Mouse (Mus musculus): ENCODE measurements around the gene Tmem143. TPM values are rescaled to one million over a fixed set of nuclear protein-coding genes. Genes with fewer than 3 reads are reported as not detected.

Gene Tmem143
- polyA plus RNA-seq, 1 experiment from 2014 or later, result 3.9 TPM

GRCm38 (mm10) chr7:45880531-45880930 is 16.2 kb upstream of the Tmem143 start:
- H3K27ac ChIP-seq (ENCODE audit: low read length), result no peak overlapping the region
- H3K4me2 ChIP-seq (replicated peaks; ENCODE audit: low read depth, low read length), result no peak overlapping the region
- no peaks in the 10 kb centered on the region for H3K9me3 ChIP-seq (ENCODE audit: low read length)
- 94% methylated on average over 4 of the region's 4 CpGs for WGBS
- no peaks in the 10 kb centered on the region for H3K4me1 ChIP-seq (ENCODE audit: insufficient read depth, low read depth, low read length)
- TF ChIP-seq EP300 (IDR thresholded peaks at IDR 0.05) (no peak), CTCF (IDR thresholded peaks at IDR 0.05) (no peak)
- H3K4me3 ChIP-seq (ENCODE audit: low read depth, low read length), result no peak overlapping the region
- peaks cover 68% of the 10 kb centered on the region for H3K36me3 ChIP-seq (ENCODE audit: insufficient read depth, low read length)
- H3K27me3 ChIP-seq (replicated peaks; ENCODE audit: insufficient read depth, low read length), result no peaks in the 10 kb centered on the region
- no peak for DNase-seq (ENCODE audit: low spot score)
- ATAC-seq, result no peak
- no peak overlapping the region for H3K9ac ChIP-seq (replicated peaks; ENCODE audit: low read depth)

DNA sequence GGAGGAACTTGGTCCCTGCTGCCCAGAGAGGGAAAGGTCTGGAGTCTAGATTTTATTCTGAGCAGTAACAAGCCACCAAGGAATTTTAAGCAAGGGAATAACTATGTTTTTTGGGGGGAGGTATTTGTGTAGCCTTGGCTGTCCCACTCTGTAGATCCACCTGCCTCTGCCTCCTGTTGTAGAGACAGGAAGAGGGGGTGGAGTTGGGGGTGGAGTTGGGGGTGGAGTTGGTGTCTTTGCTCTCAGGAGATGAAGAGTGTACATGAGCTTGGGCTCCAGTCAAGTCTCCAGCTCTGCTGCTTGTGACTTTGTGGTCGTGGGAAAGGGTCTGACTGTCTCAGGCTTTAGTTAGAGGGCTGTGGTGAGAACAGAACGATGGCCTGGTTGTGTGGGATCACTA is 15.7 kb upstream of the Tmem143 start:
- ATAC-seq (no peak), DNase-seq (ENCODE audit: low spot score) (no peak)
- 94% methylated on average over 2 of the region's 2 CpGs for whole genome bisulfite sequencing
- H3K4me1 ChIP-seq (ENCODE audit: insufficient read depth, low read depth, low read length), result no peaks in the 10 kb centered on the region
- no peak overlapping the region for H3K27ac ChIP-seq (ENCODE audit: low read length)
- H3K4me2 ChIP-seq (replicated peaks; ENCODE audit: low read depth, low read length), result no peak overlapping the region
- H3K9ac ChIP-seq (replicated peaks; ENCODE audit: low read depth), result no peak overlapping the region
- peaks cover 64% of the 10 kb centered on the region for H3K36me3 ChIP-seq (ENCODE audit: insufficient read depth, low read length)
- H3K9me3 ChIP-seq (ENCODE audit: low read length), result no peaks in the 10 kb centered on the region
- no peak overlapping the region for H3K4me3 ChIP-seq (ENCODE audit: low read depth, low read length)
- H3K27me3 ChIP-seq (replicated peaks; ENCODE audit: insufficient read depth, low read length), result no peaks in the 10 kb centered on the region
- TF ChIP-seq CTCF (IDR thresholded peaks at IDR 0.05) (no peak), EP300 (IDR thresholded peaks at IDR 0.05) (no peak)

- no peaks in the 10 kb centered on the region for H3K4me1 ChIP-seq (ENCODE audit: insufficient read depth, low read depth, low read length)
- H3K27me3 ChIP-seq (replicated peaks; ENCODE audit: insufficient read depth, low read length), result no peaks in the 10 kb centered on the region
- no peak overlapping the region for H3K4me3 ChIP-seq (ENCODE audit: low read depth, low read length)
- no peak for DNase-seq (ENCODE audit: low spot score)
- H3K36me3 ChIP-seq (ENCODE audit: insufficient read depth, low read length), result peaks cover 26% of the 10 kb centered on the region
- WGBS, result 33% methylated on average over 2 of the region's 3 CpGs
- no peak overlapping the region for H3K27ac ChIP-seq (ENCODE audit: low read length)
- no peak for ATAC-seq
- no peak overlapping the region for H3K4me2 ChIP-seq (replicated peaks; ENCODE audit: low read depth, low read length)
- TF ChIP-seq CTCF (IDR thresholded peaks at IDR 0.05) (no peak), EP300 (IDR thresholded peaks at IDR 0.05) (no peak)
- no peaks in the 10 kb centered on the region for H3K9me3 ChIP-seq (ENCODE audit: low read length)
- no peak overlapping the region for H3K9ac ChIP-seq (replicated peaks; ENCODE audit: low read depth)
Observed at GRCm38 (mm10) chr7:45887246-45887645, 9.5 kb upstream of the Tmem143 start.

- WGBS, result 85% methylated on average over 2 of the region's 2 CpGs
- no peak overlapping the region for H3K4me2 ChIP-seq (replicated peaks; ENCODE audit: low read depth, low read length)
- H3K4me3 ChIP-seq (ENCODE audit: low read depth, low read length), result no peak overlapping the region
- TF ChIP-seq EP300 (IDR thresholded peaks at IDR 0.05), result no peak
- TF ChIP-seq CTCF (IDR thresholded peaks at IDR 0.05), result no peak
- peaks cover 4% of the 10 kb centered on the region; the same call in 1 of the 2 replicates for H3K4me1 ChIP-seq (ENCODE audit: insufficient read depth, low read depth, low read length)
- no peak overlapping the region for H3K9ac ChIP-seq (replicated peaks; ENCODE audit: low read depth)
- H3K27ac ChIP-seq (ENCODE audit: low read length), result no peak overlapping the region
- H3K27me3 ChIP-seq (replicated peaks; ENCODE audit: insufficient read depth, low read length), result no peaks in the 10 kb centered on the region
- H3K9me3 ChIP-seq (ENCODE audit: low read length), result no peaks in the 10 kb centered on the region
- no peak for ATAC-seq
- no peaks in the 10 kb centered on the region for H3K36me3 ChIP-seq (ENCODE audit: insufficient read depth, low read length)
- no peak for DNase-seq (ENCODE audit: low spot score)
Observed at GRCm38 (mm10) chr7:45892651-45893050, 4.1 kb upstream of the Tmem143 start.

GRCm38 (mm10) chr7:45895931-45896516 is 717 bp upstream of the Tmem143 start:
- peaks cover 7% of the 10 kb centered on the region; the same call in 1 of the 2 replicates for H3K4me1 ChIP-seq (ENCODE audit: insufficient read depth, low read depth, low read length)
- H3K36me3 ChIP-seq (ENCODE audit: insufficient read depth, low read length), result no peaks in the 10 kb centered on the region
- no peak overlapping the region for H3K9ac ChIP-seq (replicated peaks; ENCODE audit: low read depth)
- TF ChIP-seq CTCF (IDR thresholded peaks at IDR 0.05), result no peak
- no peak for TF ChIP-seq EP300 (IDR thresholded peaks at IDR 0.05)
- H3K4me3 ChIP-seq (ENCODE audit: low read depth, low read length), result no peak overlapping the region
- DNase-seq (ENCODE audit: low spot score) (no peak), ATAC-seq (no peak)
- H3K27ac ChIP-seq (ENCODE audit: low read length), result no peak overlapping the region
- no peaks in the 10 kb centered on the region for H3K9me3 ChIP-seq (ENCODE audit: low read length)
- 69% methylated on average over 6 of the region's 6 CpGs for WGBS
- peak overlapping the region; percentile 32 for H3K4me2 ChIP-seq (replicated peaks; ENCODE audit: low read depth, low read length)
- H3K27me3 ChIP-seq (replicated peaks; ENCODE audit: insufficient read depth, low read length), result no peaks in the 10 kb centered on the region

GRCm38 (mm10) chr7:45897258-45897757 is 567 bp downstream of the Tmem143 start:
- peak overlapping the region; percentile 50 for H3K4me3 ChIP-seq (ENCODE audit: low read depth, low read length)
- peak overlapping the region; percentile 78 for H3K27ac ChIP-seq (ENCODE audit: low read length)
- H3K9me3 ChIP-seq (ENCODE audit: low read length), result no peaks in the 10 kb centered on the region
- H3K27me3 ChIP-seq (replicated peaks; ENCODE audit: insufficient read depth, low read length), result no peaks in the 10 kb centered on the region
- peak; percentile 82 for DNase-seq (ENCODE audit: low spot score)
- peak; percentile 60 for ATAC-seq
- H3K4me1 ChIP-seq (ENCODE audit: insufficient read depth, low read depth, low read length), result peaks cover 7% of the 10 kb centered on the region; the same call in 1 of the 2 replicates
- peak overlapping the region; percentile 67 for H3K4me2 ChIP-seq (replicated peaks; ENCODE audit: low read depth, low read length)
- H3K36me3 ChIP-seq (ENCODE audit: insufficient read depth, low read length), result no peaks in the 10 kb centered on the region
- peak overlapping the region; percentile 46 for H3K9ac ChIP-seq (replicated peaks; ENCODE audit: low read depth)
- TF ChIP-seq CTCF (IDR thresholded peaks at IDR 0.05) (no peak), EP300 (IDR thresholded peaks at IDR 0.05) (no peak)
- 2% methylated on average over 19 of the region's 19 CpGs for WGBS
